Mouse (Mus musculus) induced T-regulatory cell, adult 2 months (primary cell): Measurements from ENCODE around the gene Lmod1.
"Not testable (repeated sequence)": the region's sequence is repeated elsewhere in the genome, so short reads cannot be mapped to it uniquely, and the experiment has no call there.

ENCODE experiments used
- DNase-seq: peaks from one replicate; pipeline ENCODE4 v3.0.0-alpha.2; 2012; ENCODE audit warnings: low read depth

The Lmod1 gene

DNA sequence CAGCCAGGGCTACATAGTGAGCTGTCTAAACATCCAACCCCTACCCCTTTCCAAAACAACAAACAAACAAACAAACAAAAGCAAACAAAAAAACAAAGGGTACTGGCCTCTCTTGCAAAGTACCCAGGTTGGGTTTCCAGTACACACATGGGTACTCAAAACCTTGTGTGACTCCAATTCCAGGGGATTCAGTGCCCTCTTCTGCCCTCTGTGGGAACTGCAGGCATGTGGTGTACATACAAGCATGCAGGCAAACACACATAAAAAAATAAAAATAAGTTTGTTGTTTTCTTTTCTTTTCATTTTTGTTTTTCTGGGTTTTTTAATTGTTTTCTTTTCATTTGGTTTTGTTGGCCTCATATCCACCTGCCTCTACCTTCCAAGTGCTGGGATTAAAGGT lies 37.5 kb downstream of the Lmod1 start:
- no peak for DNase-seq

DNA sequence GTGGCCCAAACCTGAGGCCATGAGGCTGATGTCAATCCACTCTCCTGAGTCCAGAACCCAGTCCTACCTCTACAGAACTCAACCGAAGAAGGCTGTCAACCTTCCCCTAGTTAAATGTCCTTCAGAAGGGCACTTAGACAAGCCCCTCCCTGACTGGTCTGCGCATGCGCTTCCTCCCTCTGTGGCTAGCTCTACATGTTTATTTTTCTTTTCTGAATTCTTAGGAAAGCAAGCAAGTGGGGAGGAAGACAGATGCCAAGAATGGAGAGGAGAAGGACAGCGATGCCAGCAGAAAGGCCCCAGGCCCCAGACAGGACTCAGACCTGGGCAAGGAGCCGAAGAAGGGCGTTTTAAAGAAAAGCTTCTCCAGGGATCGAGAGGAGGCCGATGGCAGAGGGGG lies 38.8 kb downstream of the Lmod1 start:
- DNase-seq: no peak

DNA sequence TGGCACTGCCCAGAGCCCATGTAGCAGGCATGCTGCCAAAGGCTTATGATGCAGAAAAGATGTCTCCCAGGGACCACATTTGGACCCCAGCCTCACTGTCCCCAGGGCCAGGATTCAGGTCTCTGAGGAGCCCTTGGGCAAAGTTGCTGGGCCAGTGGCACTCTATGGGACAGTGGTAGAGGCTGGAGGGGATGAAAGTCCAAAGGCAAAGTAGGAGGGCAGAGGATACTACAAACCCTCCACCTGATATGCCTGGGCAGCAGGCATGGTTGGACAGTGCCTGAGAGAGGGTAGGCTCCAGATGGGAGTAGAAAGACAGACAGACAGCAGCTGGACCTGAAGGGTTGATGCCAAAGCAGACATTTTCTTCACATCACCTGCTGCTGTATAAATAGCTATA lies 41.8 kb downstream of the Lmod1 start:
- DNase-seq: no peak

DNA sequence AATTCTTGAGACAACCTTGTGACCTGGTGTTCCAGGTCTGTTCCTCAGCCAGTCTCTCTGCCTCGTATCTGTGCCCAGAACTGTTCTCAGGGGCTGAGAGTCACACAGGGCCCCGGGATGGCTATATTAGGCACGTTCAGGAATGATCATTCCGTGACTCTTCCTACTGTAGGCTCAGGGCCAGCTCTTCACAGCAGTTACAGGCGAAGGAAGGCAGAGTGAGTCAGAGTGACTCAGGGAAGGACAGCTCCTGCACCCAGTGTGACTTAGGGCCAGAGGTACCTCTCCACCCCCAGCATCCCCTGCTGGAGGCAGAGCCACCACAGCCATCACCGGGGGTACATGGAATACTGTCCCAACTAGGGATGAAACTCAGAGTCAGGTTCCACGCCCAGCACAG lies 42.4 kb downstream of the Lmod1 start:
- DNase-seq: no peak

DNA sequence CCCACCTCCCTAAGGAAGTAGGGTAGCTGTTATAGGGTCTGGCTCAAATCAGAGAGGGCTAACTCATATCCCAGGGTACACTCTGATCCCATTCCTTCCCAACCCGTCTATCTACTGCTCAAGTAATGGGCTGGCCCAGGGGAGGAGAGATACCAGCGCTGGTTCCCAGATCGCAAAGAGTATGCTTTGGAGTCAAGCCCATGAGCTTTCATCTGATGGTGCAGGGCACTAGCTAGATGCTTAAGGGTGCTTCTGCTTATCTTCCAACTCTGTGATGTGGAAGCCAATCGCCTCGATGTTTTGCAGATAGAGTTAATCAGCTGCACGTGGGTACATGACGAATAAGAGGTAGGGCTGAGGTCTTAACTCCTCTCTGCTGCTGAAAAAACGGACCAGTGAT lies 43.0 kb downstream of the Lmod1 start:
- no peak for DNase-seq

DNA sequence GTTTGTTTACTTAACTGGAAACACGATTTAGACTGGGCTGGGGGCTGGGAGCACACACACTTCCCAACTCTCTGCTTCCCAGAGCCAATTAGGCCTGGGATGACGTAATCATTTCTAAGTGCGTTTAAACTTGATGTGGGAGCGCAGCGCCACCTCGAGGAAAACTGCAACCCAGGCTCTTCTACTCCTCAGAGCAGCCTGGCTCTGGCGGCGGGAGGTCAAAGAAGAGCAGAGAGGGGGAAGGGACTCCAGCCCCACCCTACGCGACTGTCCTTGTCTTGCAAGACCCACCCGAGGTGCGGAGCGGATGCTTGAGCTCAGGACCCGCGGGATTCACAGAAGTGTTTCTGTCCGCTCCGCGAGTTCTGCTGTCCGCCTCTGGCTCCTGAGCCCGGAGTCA lies 43.6 kb downstream of the Lmod1 start:
- DNase-seq: peak; percentile 75

DNA sequence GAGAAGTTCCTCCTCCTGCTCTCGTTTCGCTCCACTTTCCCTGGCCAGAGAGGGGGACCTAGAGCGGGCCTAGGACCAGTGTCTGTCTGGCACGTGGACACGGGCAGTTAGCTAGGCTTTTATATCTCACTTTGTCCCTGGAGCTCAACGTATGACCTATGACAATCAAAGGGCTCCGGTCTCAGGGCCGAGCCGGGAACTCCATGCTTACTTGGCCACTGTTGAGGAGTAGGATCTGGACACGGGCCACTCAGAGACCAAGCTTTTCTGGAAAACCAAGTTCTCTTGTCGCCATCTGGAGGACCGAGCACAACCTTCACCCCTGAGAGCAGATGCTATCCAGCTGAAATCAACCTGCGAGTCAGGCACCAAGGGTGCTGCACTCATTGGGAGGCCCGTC lies 44.4 kb downstream of the Lmod1 start:
- DNase-seq: no peak

DNA sequence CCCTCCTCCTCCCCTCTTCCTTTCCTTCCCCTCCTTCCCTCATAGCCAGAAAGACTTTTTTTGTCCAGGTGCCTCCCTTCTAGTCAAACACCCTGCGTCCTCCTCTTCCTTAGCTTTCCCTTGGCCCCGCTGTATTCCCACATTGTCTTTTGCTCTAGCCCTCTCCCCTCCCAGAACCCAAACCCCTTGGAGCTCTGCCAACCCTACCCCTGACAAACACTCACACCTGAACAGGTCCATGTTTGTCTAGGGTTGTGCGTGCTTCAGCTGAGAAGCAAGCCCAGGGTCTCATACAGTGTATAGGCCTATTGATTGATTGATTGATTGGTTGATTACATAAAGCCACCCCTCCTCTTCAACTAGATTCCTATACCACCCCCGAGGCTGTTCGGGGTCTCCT lies 44.8 kb downstream of the Lmod1 start:
- no peak for DNase-seq

DNA sequence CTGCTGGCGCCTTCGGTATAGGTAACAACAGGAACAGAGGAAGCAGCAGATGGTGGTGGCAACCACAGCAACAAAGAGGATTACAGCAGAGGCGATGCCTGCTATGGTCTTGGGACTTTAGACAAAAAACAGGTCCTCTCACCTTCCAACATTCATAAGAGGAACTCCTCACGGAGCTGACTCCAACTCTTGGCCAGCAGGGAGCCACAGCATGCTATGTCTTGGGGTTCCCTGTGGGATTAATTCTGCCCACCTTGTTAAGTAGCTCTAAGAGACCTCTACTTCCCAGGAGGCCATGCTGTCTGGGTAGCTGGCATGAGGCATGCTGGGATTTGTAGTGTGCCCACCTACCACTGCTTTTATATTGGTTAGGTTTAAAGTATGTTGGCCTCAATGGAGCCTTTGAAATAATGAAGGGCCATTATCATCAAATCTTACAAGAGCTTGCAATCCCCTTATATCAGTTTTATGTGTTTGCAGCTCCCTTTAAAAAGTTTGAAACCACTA lies 48.6 kb downstream of the Lmod1 start:
- no peak for DNase-seq

DNA sequence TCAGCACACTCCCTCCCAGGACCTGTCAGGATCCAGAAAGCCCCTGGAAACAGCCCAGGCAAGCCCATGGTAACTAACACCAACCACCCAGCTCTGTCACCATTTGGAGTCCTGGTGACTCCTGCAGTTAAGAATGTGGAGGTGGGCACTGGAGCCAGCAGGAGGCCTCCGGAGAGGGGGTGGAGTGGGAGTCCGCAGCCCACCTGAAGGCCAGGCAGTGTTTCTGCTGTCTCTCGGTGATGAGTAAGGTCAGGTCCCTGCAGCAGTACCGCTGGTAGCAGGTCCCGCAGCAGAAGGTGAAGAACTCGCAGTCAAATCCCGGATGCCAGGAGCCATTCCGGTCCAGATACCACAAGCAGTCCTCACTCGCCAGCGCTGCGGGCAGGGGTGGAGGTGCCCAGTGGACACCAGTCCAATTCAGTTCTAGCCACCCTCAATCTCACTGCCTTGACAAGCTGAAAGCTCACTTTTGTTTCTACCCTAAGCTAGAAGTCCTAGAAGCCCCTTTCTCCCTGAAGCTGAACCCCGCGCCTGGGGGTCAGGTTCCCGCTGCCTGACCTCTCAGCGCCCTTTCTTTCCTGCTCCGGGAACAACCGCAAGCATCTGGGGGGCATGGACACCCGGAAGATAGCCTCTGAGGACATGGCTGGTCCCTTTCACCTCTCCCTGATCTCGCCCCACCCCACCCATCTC lies 49.7 kb downstream of the Lmod1 start:
- DNase-seq: no peak

DNA sequence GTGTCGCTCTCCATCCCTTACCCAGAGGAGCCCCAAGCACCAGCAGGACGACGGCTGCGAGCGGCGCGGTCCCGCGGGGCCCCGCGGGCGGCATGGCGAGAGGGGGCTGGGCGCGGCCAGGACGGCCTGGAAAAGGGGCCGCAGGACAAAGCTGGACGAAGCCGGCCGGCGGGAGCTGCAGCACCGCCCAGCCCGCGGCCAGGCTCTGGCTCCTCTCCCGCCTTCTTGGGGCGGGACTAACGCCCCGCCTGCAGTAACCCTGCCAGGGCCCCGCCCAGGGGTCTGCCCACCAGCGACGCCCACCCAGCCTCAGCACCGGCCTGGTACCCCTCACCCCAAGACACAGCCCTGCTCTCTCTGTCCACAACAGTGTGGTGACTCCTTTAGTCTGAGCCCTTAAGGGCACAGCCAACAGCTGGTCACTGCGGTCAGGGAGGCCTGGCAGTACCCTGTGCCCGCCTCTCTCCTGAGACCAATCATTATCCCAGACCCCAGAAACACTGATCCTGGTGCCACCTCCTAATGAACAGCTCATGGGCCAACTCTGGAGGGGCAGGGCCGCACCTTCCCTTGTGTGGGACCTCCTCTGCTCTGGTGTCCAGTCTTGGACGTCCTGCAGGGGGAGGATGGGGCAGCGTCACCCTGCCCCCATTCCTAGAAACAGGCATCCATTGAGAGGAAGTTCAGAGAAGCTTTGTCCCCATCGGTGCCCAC lies 50.4 kb downstream of the Lmod1 start, which contains the start of gene Shisa4:
TSS of gene Shisa4 (minus strand) at position 370 of the 714 bp plus-strand sequence.
- no peak for DNase-seq

DNA sequence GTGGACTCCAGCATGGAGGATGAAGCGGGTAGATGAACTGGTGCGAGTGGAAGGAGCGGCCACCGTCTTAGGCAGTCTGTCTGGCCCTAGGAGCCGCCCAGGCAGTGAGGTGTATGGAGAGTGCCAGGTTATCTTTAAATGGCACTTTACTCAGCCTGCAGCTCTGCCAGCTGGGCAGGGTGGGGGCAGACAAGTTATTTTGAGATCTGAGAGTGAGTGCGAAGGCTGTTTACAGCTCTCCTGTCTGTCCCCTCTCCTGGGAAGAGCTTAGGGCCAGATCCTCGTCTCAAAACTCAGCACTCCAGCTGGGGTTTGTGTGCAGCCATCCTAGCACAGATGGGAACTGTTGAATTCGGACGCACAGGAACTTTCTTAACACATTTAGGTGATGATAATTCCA lies 54.0 kb downstream of the Lmod1 start:
- no peak for DNase-seq

DNA sequence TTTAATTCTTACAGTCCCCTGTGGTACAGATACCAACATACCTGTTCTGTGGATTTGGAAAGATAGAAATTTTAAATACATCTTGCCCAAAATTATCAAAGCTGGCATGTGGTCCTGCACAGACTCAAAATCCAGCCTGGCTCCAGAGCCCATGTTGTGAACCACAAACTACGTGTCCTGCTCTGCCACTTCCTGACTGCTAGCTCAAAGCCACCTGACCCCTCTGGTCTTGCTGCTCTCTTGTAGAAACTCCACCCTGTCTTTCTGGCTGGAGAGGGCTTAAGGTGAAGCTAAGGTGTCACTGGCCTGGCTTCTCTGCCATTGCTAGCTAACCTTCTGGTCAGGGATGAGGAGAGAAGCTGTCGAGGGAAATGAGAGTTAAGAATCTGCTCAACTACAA lies 54.4 kb downstream of the Lmod1 start:
- DNase-seq: no peak

DNA sequence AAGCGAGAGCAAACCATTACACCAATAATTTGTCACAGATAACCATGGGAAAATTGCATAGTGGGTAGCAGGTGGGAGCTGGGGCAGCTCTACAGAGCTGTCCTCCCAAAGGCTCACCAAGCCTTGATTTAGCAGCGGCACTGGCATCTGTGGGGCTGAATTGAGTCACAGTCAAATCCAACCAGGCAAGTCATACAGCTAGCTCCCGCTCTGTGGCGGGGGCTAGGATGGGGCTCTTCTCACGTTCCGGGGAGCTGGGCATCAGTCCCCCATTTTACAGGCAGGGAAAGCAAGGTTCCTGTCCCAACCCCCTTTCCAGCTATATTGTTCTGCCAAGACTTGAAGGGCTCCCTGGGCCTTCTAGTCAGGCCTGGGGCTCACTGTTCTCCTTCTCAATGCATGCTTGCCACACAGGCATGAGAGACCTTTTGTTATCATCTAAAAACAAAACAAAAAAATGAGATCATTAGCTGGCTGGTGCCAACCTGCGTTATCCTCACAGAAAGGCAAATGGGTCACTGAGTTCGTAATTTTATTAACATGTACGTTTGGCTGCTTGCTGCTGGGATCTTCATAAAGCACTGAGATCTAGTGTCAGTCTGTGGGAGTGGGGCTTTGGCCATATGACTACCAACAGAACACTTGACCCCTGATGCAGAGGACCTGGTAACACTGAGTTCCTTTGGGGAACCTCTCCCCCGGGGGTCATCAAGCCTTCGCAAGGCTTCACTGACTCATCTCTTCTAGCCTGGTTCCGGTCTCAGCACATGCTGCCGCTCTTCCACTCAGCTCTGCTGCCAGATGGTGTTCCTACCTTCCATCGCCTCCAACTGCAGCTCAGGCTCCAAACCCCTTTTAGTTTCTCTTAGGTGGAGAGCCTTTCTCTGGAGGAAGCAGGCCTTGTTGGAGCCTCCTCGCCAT lies 55.7 kb downstream of the Lmod1 start:
- no peak for DNase-seq

DNA sequence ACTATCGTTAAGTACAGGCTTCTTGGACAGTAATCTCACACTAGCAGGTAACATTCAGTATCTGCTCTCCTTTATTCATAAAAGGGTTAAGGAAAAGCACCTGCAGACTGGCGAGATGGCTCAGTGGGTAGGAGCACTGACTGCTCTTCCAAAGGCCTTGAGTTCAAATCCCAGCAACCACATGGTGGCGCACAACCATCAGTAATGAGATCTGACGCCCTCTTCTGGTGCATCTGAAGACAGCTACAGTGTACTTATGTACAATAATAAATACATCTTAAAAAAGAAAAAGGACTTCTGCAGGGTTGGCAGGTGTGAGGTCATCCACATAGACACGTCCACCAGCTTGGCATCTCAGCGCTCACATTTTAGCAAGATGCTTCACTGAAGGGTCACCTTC lies 57.0 kb downstream of the Lmod1 start:
- not testable (repeated sequence) for DNase-seq

DNA sequence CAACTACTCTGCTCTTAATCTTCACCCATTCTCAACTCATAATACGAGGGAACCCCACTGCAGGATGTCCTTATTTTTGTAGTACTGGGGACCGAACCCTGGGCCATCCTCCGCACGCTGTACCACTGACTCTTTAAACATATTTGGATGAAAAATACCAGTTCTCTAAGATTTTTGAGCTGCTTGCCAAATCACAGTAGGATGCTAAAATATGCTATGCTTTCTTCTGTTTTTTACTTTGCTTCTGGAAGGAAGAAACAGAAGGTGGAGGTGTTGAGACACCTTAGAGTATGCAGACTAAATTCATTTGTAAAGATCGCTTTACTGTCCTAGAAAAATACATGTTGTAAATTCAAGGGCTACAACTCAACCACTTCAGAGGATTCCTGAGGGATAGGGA lies 59.6 kb downstream of the Lmod1 start:
- no peak for DNase-seq

DNA sequence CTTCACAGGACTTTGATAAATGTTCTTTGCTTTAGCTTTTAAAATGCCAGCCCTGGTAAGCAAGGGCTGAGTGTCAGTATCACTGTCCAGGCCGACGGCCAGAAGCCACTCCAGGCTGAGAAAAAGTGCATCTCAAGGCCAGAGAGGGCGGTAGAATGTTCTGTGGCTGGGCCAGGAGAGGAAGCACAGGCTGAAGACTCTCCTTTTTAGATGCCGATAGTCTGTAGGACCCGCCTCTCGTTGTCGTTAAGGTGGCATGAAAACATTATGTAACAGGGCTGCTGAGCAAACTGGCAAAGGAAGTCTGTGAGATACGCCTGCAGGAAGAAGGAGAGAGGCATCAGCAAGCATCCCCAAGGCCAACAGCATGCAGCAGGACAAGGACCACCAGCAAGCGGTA lies 60.6 kb downstream of the Lmod1 start:
- no peak for DNase-seq

DNA sequence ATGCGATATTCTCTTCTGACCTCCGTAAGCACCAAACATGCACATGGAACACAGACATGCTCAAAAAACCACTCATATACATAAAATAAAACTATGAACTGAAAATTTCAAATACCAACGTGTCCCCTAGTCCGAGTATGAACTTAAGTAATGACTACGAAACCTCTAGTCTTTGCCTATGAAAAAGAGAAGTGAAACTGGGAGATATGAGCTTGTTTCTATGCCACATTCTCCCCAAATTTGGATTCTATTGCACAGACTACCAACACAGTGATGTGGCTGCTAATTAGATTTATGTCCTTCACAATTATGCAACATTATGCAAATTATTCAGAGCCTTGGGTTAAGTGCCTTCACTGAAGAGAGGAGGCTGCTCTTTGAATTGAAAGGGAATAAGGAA lies 74.9 kb downstream of the Lmod1 start:
- no peak for DNase-seq

DNA sequence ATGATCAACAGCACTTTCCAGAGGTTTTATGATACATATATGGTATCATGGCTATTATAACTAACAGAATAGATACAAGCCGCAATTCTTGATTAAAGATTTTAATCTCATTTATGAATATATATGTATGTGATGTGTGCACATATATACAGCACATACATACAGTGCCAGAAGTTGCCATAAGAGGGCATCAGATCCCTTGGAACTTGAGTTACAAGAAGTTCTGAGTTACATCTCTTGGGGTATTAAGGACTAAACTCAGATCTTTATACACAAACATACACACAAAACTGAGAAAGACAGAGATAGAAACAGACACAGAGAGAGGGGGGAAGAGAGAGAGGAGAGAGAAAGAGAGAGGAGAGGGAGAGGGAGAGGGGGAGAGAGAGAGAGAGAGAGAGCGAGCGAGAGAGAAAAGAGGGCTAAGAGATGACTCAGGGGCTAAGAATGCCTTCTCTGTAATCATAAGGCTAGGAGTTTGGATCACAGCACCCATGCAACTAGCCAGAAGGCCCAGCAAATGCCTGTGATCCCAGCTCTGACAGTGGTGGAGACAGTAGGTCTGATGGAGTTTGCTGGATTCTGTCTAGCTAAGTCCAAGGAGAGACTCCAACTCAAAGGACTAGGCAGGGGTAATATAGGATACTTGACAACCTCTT lies 77.0 kb downstream of the Lmod1 start:
- no peak for DNase-seq

DNA sequence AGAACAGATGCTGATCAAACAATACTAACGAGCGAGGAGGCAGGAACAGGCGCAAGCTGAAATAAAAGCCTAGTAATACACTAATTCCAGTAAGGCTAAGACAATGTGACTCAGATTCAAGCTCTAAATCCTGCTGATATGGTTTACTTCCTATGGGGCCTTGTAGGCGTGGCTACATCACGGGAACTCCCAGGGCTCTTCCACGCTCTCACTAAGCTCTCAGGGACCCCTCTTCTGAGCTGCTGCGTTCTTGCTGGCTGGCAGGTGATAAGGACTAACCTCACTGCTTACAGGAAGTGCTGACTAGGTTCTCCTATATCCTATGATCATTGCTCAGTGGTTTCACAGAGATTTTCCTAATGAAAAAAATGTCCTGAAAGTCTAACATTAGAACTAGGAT lies 80.7 kb downstream of the Lmod1 start:
- no peak for DNase-seq

DNA sequence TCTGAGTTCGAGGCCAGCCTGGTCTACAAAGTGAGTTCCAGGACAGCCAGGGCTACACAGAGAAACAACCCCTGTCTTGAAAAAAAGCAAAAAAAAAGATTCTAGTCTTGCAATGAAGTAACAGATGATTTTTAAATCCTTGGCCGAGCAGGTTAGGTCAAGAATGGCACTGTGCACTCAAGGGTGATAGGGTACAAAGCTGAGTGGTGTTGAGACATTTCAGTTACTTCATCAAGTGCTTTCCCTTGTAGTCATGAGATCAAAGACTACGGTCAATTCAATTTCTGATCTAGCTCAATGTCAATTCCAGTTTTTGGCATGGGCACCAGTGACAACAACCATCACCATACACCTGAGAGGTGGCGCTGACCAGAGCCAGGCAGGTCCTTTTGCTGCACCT lies 84.4 kb downstream of the Lmod1 start:
- DNase-seq: no peak

DNA sequence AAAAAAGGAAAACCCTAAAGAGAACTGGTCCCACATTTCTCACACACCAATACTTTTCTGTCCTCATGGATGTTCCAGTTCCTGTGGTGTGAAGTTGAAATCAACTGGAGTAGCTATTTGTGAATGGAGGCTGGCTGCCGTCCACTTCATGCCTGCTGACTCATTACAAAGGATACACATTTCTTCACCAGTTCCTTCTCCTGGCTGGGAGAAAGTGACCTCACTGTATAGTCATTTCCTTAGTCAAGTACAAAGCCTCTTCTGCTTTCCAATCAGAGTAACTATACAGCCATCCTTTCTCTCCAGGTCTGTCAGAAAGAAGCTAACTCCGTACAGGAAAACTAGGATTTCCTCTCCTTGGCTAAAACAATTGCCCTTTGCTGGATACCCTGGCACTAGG lies 86.4 kb downstream of the Lmod1 start:
- DNase-seq: no peak
